In the genomic region with DNA sequence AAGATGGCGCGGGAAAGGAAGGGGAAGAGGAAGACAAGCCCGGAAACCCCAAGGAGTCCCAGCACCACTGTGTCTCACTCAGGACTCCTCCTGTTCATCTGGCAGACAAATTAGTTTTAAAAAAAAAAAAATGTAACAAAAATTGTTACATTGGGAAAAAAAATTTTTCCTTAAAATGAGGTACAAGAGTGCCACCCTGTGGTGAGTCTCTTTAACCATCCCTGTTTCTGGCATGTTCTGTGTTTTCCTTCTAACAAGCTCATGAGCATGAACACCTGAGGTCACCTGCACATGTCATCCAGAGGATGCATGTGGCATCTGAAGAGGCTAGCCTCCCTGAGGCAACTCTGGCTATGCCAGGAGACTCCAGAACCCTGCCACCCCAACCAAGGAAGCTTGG, we compare ENCODE assay signal across 19 mouse cellular contexts. TPM values are rescaled to one million over a fixed set of nuclear protein-coding genes. Genes with fewer than 3 reads are reported as not detected.
DNase-seq lines count a peak whose midpoint lies in the region; ATAC-seq lines count a peak whose summit lies in the region.
"Had no signal": no experiment of that assay in that cellular context is flagged by ENCODE, and none has a peak within 500 bp of the region (broad histone marks: within the 10 kb centered on the region; RNA-seq: fewer than 3 reads in every experiment).

No protein-coding gene starts in this region.

- no peaks in the 10 kb centered on the region for H3K27me3 ChIP-seq in hindbrain, embryonic 14.5 days (ENCODE audit: control insufficient read depth, insufficient read depth, low read length)
- H3K27me3 ChIP-seq in hindbrain, embryonic 10.5 days (ENCODE audit: insufficient read depth, poor library complexity, severe bottlenecking) = no peaks in the 10 kb centered on the region
- no peaks in the 10 kb centered on the region for H3K27me3 ChIP-seq in midbrain, embryonic 14.5 days (ENCODE audit: control insufficient read depth, insufficient read depth, low read length)
- H3K27me3 ChIP-seq in midbrain, embryonic 11.5 days (ENCODE audit: control insufficient read depth, insufficient read depth, low read length) = no peaks in the 10 kb centered on the region
- no peaks in the 10 kb centered on the region for H3K27me3 ChIP-seq in embryonic facial prominence, embryonic 14.5 days (replicated peaks; ENCODE audit: control insufficient read depth, insufficient read depth, low read length)
- H3K27me3 ChIP-seq: embryonic facial prominence, embryonic 13.5 days; forebrain, embryonic 13.5 days; limb, embryonic 13.5 days had no signal

- H3K27ac ChIP-seq in hindbrain, embryonic 14.5 days = no peak overlapping the region
- H3K27ac ChIP-seq in hindbrain, embryonic 10.5 days = no peak overlapping the region
- H3K27ac ChIP-seq in midbrain, embryonic 14.5 days (replicated peaks; ENCODE audit: low read depth, low read length) = no peak overlapping the region
- no peak overlapping the region for H3K27ac ChIP-seq in midbrain, embryonic 11.5 days (ENCODE audit: low read depth, low read length)
- no peak overlapping the region for H3K27ac ChIP-seq in embryonic facial prominence, embryonic 14.5 days (replicated peaks; ENCODE audit: low read depth, low read length)
- H3K27ac ChIP-seq: embryonic facial prominence, embryonic 13.5 days; forebrain, embryonic 13.5 days; heart, embryonic 10.5 days; limb, embryonic 13.5 days had no signal

- no peaks in the 10 kb centered on the region for H3K9me3 ChIP-seq in hindbrain, embryonic 14.5 days (ENCODE audit: control insufficient read depth, low read length)
- no peaks in the 10 kb centered on the region for H3K9me3 ChIP-seq in hindbrain, embryonic 10.5 days
- H3K9me3 ChIP-seq in midbrain, embryonic 14.5 days (ENCODE audit: control insufficient read depth, low read length) = no peaks in the 10 kb centered on the region
- H3K9me3 ChIP-seq in midbrain, embryonic 11.5 days (ENCODE audit: control insufficient read depth, low read length) = no peaks in the 10 kb centered on the region
- no peaks in the 10 kb centered on the region for H3K9me3 ChIP-seq in embryonic facial prominence, embryonic 14.5 days (ENCODE audit: control insufficient read depth, low read length)
- H3K9me3 ChIP-seq: embryonic facial prominence, embryonic 13.5 days; forebrain, embryonic 13.5 days; heart, embryonic 10.5 days; limb, embryonic 13.5 days had no signal

- no peak overlapping the region for H3K4me2 ChIP-seq in hindbrain, embryonic 14.5 days (replicated peaks)
- no peak overlapping the region for H3K4me2 ChIP-seq in midbrain, embryonic 14.5 days (ENCODE audit: low read length)
- no peak overlapping the region for H3K4me2 ChIP-seq in midbrain, embryonic 11.5 days
- H3K4me2 ChIP-seq in embryonic facial prominence, embryonic 14.5 days (ENCODE audit: low read depth, low read length) = no peak overlapping the region
- H3K4me2 ChIP-seq: embryonic facial prominence, embryonic 13.5 days; forebrain, embryonic 13.5 days; limb, embryonic 13.5 days had no signal

- peak; percentile 69 for DNase-seq in hindbrain, embryonic 14.5 days (ENCODE audit: low spot score)
- DNase-seq in hindbrain, embryonic 10.5 days (ENCODE audit: low spot score) = no peak
- DNase-seq in midbrain, embryonic 14.5 days = peak; percentile 80
- no peak for DNase-seq in midbrain, embryonic 11.5 days (ENCODE audit: low spot score, missing footprints)
- DNase-seq in MN1 (ENCODE audit: low spot score) = peak; percentile 61
- DNase-seq in embryonic facial prominence, embryonic 14.5 days (ENCODE audit: low spot score) = peak; percentile 27
- no peak for DNase-seq in layer of hippocampus, adult 9-11 months
- DNase-seq: adrenal gland, postnatal 36 days; cerebellum, adult 11 months; gastrocnemius, postnatal 14 days; heart, postnatal 36 days; kidney, postnatal 36 days; lung, adult 18-20 months; thymus, postnatal 14 days had no signal

- no peak for ATAC-seq in hindbrain, embryonic 14.5 days (ENCODE audit: low FRiP score)
- no peak for ATAC-seq in midbrain, embryonic 14.5 days (ENCODE audit: low FRiP score, low TSS enrichment)
- no peak for ATAC-seq in midbrain, embryonic 11.5 days (ENCODE audit: low FRiP score)
- ATAC-seq in embryonic facial prominence, embryonic 14.5 days (ENCODE audit: low read depth) = no peak
- ATAC-seq: forebrain, embryonic 13.5 days had no signal

- H3K4me1 ChIP-seq in hindbrain, embryonic 14.5 days (replicated peaks; ENCODE audit: control insufficient read depth, insufficient read depth, low read length) = no peaks in the 10 kb centered on the region
- no peaks in the 10 kb centered on the region for H3K4me1 ChIP-seq in hindbrain, embryonic 10.5 days (replicated peaks)
- H3K4me1 ChIP-seq in midbrain, embryonic 14.5 days (ENCODE audit: control insufficient read depth, insufficient read depth, low read length) = no peaks in the 10 kb centered on the region
- no peaks in the 10 kb centered on the region for H3K4me1 ChIP-seq in midbrain, embryonic 11.5 days (ENCODE audit: control insufficient read depth, insufficient read depth, low read length)
- no peaks in the 10 kb centered on the region for H3K4me1 ChIP-seq in embryonic facial prominence, embryonic 14.5 days (ENCODE audit: control insufficient read depth, insufficient read depth, low read length)
- H3K4me1 ChIP-seq: embryonic facial prominence, embryonic 13.5 days; forebrain, embryonic 13.5 days; heart, embryonic 10.5 days had no signal

- WGBS in hindbrain, embryonic 14.5 days = 90% methylated on average over 3 of the region's 3 CpGs
- WGBS in hindbrain, embryonic 10.5 days = 92% methylated on average over 3 of the region's 3 CpGs
- WGBS in midbrain, embryonic 14.5 days = 91% methylated on average over 3 of the region's 3 CpGs
- WGBS in midbrain, embryonic 11.5 days = 95% methylated on average over 3 of the region's 3 CpGs
- 88% methylated on average over 3 of the region's 3 CpGs for WGBS in embryonic facial prominence, embryonic 14.5 days

- H3K4me3 ChIP-seq in hindbrain, embryonic 14.5 days (replicated peaks; ENCODE audit: low read length) = no peak overlapping the region
- H3K4me3 ChIP-seq in hindbrain, embryonic 10.5 days = no peak overlapping the region
- no peak overlapping the region for H3K4me3 ChIP-seq in midbrain, embryonic 14.5 days (replicated peaks; ENCODE audit: low read depth, low read length)
- H3K4me3 ChIP-seq in midbrain, embryonic 11.5 days (ENCODE audit: low read depth, low read length) = no peak overlapping the region
- H3K4me3 ChIP-seq in embryonic facial prominence, embryonic 14.5 days (ENCODE audit: low read depth, low read length) = no peak overlapping the region
- H3K4me3 ChIP-seq: embryonic facial prominence, embryonic 13.5 days; forebrain, embryonic 13.5 days; heart, embryonic 10.5 days; limb, embryonic 13.5 days; myocyte had no signal

- no peak overlapping the region for H3K9ac ChIP-seq in hindbrain, embryonic 14.5 days
- H3K9ac ChIP-seq in midbrain, embryonic 14.5 days (replicated peaks; ENCODE audit: low read length) = no peak overlapping the region
- no peak overlapping the region for H3K9ac ChIP-seq in midbrain, embryonic 11.5 days (ENCODE audit: low read length)
- H3K9ac ChIP-seq in embryonic facial prominence, embryonic 14.5 days (ENCODE audit: low read depth, low read length) = no peak overlapping the region
- H3K9ac ChIP-seq: embryonic facial prominence, embryonic 13.5 days; forebrain, embryonic 13.5 days; limb, embryonic 13.5 days had no signal

- H3K36me3 ChIP-seq in hindbrain, embryonic 14.5 days (replicated peaks; ENCODE audit: control insufficient read depth, insufficient read depth) = peaks cover 16% of the 10 kb centered on the region
- peaks cover 18% of the 10 kb centered on the region for H3K36me3 ChIP-seq in hindbrain, embryonic 10.5 days
- H3K36me3 ChIP-seq in midbrain, embryonic 14.5 days (ENCODE audit: control insufficient read depth, insufficient read depth, low read length) = peaks cover 12% of the 10 kb centered on the region
- peaks cover 4% of the 10 kb centered on the region; the same call in 1 of the 2 replicates for H3K36me3 ChIP-seq in midbrain, embryonic 11.5 days (ENCODE audit: control insufficient read depth, insufficient read depth, low read length)
- H3K36me3 ChIP-seq in embryonic facial prominence, embryonic 14.5 days (ENCODE audit: control insufficient read depth, insufficient read depth, low read length) = peaks cover 14% of the 10 kb centered on the region

RNA-seq across cellular contexts. Expression of gene Ppp2r2d, which starts 10.9 kb away (rescaled TPM):
- 99.4 and 106 TPM in 2 replicates for polyA plus RNA-seq in hindbrain, embryonic 14.5 days (2014; fragmentation: Nextera tagmentation; extraction: Ambion mirVana)
- polyA plus RNA-seq in hindbrain, embryonic 10.5 days (2016; fragmentation: Nextera tagmentation; extraction: Ambion mirVana) = 51.3 and 60.1 TPM in 2 replicates
- polyA plus RNA-seq in midbrain, embryonic 14.5 days (2014; fragmentation: Nextera tagmentation; extraction: Ambion mirVana) = 95.8 and 100 TPM in 2 replicates
- polyA plus RNA-seq in midbrain, embryonic 11.5 days (2014; fragmentation: Nextera tagmentation; extraction: Ambion mirVana) = 76.2 and 79.7 TPM in 2 replicates
- 40.5 and 42.5 TPM in 2 replicates for polyA plus RNA-seq in embryonic facial prominence, embryonic 14.5 days (2014; fragmentation: Nextera tagmentation; extraction: Ambion mirVana)

RNA-seq across cellular contexts. Expression of gene Mapk1ip1, which starts 11.0 kb away (rescaled TPM):
- 30.3 and 32.7 TPM in 2 replicates for polyA plus RNA-seq in hindbrain, embryonic 14.5 days (2014; fragmentation: Nextera tagmentation; extraction: Ambion mirVana)
- polyA plus RNA-seq in hindbrain, embryonic 10.5 days (2016; fragmentation: Nextera tagmentation; extraction: Ambion mirVana) = 12.9 and 15.0 TPM in 2 replicates
- polyA plus RNA-seq in midbrain, embryonic 14.5 days (2014; fragmentation: Nextera tagmentation; extraction: Ambion mirVana) = 28.6 and 29.4 TPM in 2 replicates
- polyA plus RNA-seq in midbrain, embryonic 11.5 days (2014; fragmentation: Nextera tagmentation; extraction: Ambion mirVana) = 16.2 and 16.8 TPM in 2 replicates
- polyA plus RNA-seq in embryonic facial prominence, embryonic 14.5 days (2014; fragmentation: Nextera tagmentation; extraction: Ambion mirVana) = 13.6 and 16.0 TPM in 2 replicates

Comparison
In these comparisons a context has a peak if more than half of its experiments do, and no peak if none do; other contexts are left out.
1. DNase-seq: peak in hindbrain, embryonic 14.5 days (single experiment), midbrain, embryonic 14.5 days (single experiment), MN1 (single experiment) and embryonic facial prominence, embryonic 14.5 days (single experiment); none in hindbrain, embryonic 10.5 days (single experiment), midbrain, embryonic 11.5 days (single experiment) and layer of hippocampus, adult 9-11 months (single experiment).